ENCODE assay signal across 8 mouse cellular contexts in the genomic region with DNA sequence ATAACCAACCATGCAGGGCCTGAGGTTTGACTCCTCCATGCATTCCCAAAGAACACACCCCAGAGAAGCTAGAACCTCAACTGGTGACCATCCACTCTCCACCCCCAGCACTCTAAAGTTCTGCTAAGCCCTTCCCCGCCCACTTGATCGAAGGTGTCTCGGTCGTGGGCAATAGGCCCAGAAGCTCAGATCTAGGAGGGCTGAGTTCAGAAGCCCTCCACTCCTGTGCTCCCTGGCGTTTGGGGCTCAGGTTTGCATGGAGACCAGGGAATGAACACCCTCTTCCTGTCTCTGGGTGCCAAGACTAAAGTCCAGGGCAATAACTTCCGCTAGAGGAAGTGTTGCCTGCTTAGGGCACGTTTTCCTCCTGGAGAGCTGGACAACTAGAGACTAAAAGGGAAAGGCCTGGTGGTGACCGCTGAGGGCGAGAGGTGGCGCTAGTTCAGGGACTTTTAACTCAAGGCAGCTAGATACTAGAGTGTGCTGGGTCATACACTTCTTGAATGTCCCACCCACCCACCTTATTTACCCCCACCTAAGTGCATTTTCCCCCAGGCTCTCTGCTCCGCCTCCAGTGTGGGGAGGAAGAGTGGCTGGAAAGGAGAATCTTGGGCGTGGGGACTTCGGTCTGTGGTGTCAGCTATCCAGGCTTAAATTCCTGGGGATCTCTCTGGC. TPM values are rescaled to one million over a fixed set of nuclear protein-coding genes. Genes with fewer than 3 reads are reported as not detected.
DNase-seq lines count a peak whose midpoint lies in the region; ATAC-seq and TF ChIP-seq lines count a peak whose summit lies in the region.

No protein-coding gene starts in this region.

- ATAC-seq in cerebellum, adult (ENCODE audit: insufficient number of reproducible peaks, low FRiP score, low TSS enrichment): peak; percentile 69
- peak; percentile 11; the same call in 1 of the 2 replicates for ATAC-seq in forebrain, embryonic 13.5 days
- ATAC-seq in limb, embryonic 11.5 days (ENCODE audit: insufficient number of reproducible peaks, low FRiP score, low TSS enrichment, low read depth): no peak
- ATAC-seq in neural tube, embryonic 12.5 days (ENCODE audit: low FRiP score, low read depth): no peak

- no peaks in the 10 kb centered on the region for H3K9me3 ChIP-seq in forebrain, embryonic 13.5 days (replicated peaks)
- no peaks in the 10 kb centered on the region for H3K9me3 ChIP-seq in limb, embryonic 11.5 days (ENCODE audit: control insufficient read depth, low read length)
- H3K9me3 ChIP-seq in neural tube, embryonic 12.5 days: no peaks in the 10 kb centered on the region

- peak overlapping the region; percentile 64 for H3K4me2 ChIP-seq in forebrain, embryonic 13.5 days
- 0 out of 2 replicates have a peak overlapping the region, but pooled peaks have one; percentile 10 for H3K4me2 ChIP-seq in limb, embryonic 11.5 days (ENCODE audit: low read depth, severe bottlenecking)
- peak overlapping the region; percentile 55 for H3K4me2 ChIP-seq in neural tube, embryonic 12.5 days (replicated peaks)

- no peak overlapping the region for H3K27ac ChIP-seq in gastrocnemius, adult 2 months
- H3K27ac ChIP-seq in forebrain, embryonic 13.5 days: peak overlapping the region; percentile 87
- no peak overlapping the region for H3K27ac ChIP-seq in limb, embryonic 11.5 days (replicated peaks; ENCODE audit: low read depth, low read length)
- H3K27ac ChIP-seq in neural tube, embryonic 12.5 days: no peak overlapping the region

- peaks cover 63% of the 10 kb centered on the region for H3K27me3 ChIP-seq in forebrain, embryonic 13.5 days
- H3K27me3 ChIP-seq in limb, embryonic 11.5 days (ENCODE audit: control insufficient read depth, insufficient read depth, low read length): peaks cover 93% of the 10 kb centered on the region
- peaks cover 50% of the 10 kb centered on the region for H3K27me3 ChIP-seq in neural tube, embryonic 12.5 days (replicated peaks)

- H3K9ac ChIP-seq in forebrain, embryonic 13.5 days: peak overlapping the region; percentile 61
- H3K9ac ChIP-seq in limb, embryonic 11.5 days (ENCODE audit: low read length): no peak overlapping the region
- H3K9ac ChIP-seq in neural tube, embryonic 12.5 days: no peak overlapping the region

- H3K4me1 ChIP-seq in forebrain, embryonic 13.5 days: peaks cover 84% of the 10 kb centered on the region
- no peaks in the 10 kb centered on the region for H3K4me1 ChIP-seq in limb, embryonic 11.5 days (ENCODE audit: control insufficient read depth, insufficient read depth, low read length)
- peaks cover 49% of the 10 kb centered on the region for H3K4me1 ChIP-seq in neural tube, embryonic 12.5 days

- peak; percentile 45 for TF ChIP-seq CTCF in gastrocnemius, adult 2 months (IDR thresholded peaks at IDR 0.05)

- peak overlapping the region; percentile 66 for H3K4me3 ChIP-seq in gastrocnemius, adult 2 months
- peak overlapping the region; percentile 27 for H3K4me3 ChIP-seq in forebrain, embryonic 13.5 days
- H3K4me3 ChIP-seq in limb, embryonic 11.5 days (ENCODE audit: low read depth, low read length): no peak overlapping the region
- H3K4me3 ChIP-seq in neural tube, embryonic 12.5 days: peak overlapping the region; percentile 18; the same call in 1 of the 2 replicates

- 9% methylated on average over 13 of the region's 13 CpGs for WGBS in forebrain, embryonic 13.5 days
- WGBS in limb, embryonic 11.5 days: under 1% methylated on average over 13 of the region's 13 CpGs
- 7% methylated on average over 13 of the region's 13 CpGs for WGBS in neural tube, embryonic 12.5 days

- peaks cover 16% of the 10 kb centered on the region for H3K36me3 ChIP-seq in forebrain, embryonic 13.5 days (ENCODE audit: poor library complexity, severe bottlenecking)
- no peaks in the 10 kb centered on the region for H3K36me3 ChIP-seq in limb, embryonic 11.5 days (ENCODE audit: control insufficient read depth, insufficient read depth, low read length)
- peaks cover 2% of the 10 kb centered on the region; the same call in 1 of the 2 replicates for H3K36me3 ChIP-seq in neural tube, embryonic 12.5 days

- intact Hi-C loops in gastrocnemius, adult 2 months (cut with DNase I): loop anchor here (10.0 kb wide), 1 partner anchor 217 kb away; a partner anchor contains a TSS

- DNase-seq in gastrocnemius, adult 2 months: no peak
- DNase-seq in gastrocnemius, postnatal 25 days: no peak
- peak; percentile 64 for DNase-seq in limb, embryonic 11.5 days (ENCODE audit: low spot score)
- DNase-seq in urinary bladder, postnatal 14 days (ENCODE audit: low spot score): no peak
- DNase-seq in ovary, adult 18-20 months (ENCODE audit: low spot score): no peak

RNA-seq across cellular contexts. Expression of a gene that starts 18.8 kb away (rescaled TPM):
- total RNA-seq in gastrocnemius, adult 2 months (2021): not detected
- not detected for total RNA-seq in gastrocnemius, postnatal 25 days (2021)
- 87.1 and 92.7 TPM in 2 replicates for polyA plus RNA-seq in forebrain, embryonic 13.5 days (2015; fragmentation: Nextera tagmentation; extraction: Ambion mirVana)
- 0.11 and 0.23 TPM in 2 replicates for polyA plus RNA-seq in limb, embryonic 11.5 days (2014; fragmentation: Nextera tagmentation; extraction: Ambion mirVana)
- polyA plus RNA-seq in neural tube, embryonic 12.5 days (2016; fragmentation: Nextera tagmentation; extraction: Ambion mirVana): 23.8 and 25.7 TPM in 2 replicates

Comparison
In these comparisons a context has a peak if more than half of its experiments do, and no peak if none do; other contexts are left out.
1. ATAC-seq: peak in cerebellum, adult (single experiment) and forebrain, embryonic 13.5 days (single experiment); none in limb, embryonic 11.5 days (single experiment) and neural tube, embryonic 12.5 days (single experiment).
2. H3K4me2 ChIP-seq: peak in every context shown above with its lines; median percentile 64 in forebrain, embryonic 13.5 days; 55 in neural tube, embryonic 12.5 days; 10 in limb, embryonic 11.5 days.
3. RNA of a gene that starts 18.8 kb away (polyA plus RNA-seq): 87.1 to 92.7 TPM in forebrain, embryonic 13.5 days and 23.8 to 25.7 TPM in neural tube, embryonic 12.5 days; 0.11 to 0.23 TPM in limb, embryonic 11.5 days; every median in the first group is over 10 times any median in the second.